Mouse (Mus musculus) macrophage (primary cell): Measurements from ENCODE around the gene Slc6a20a. TPM values are rescaled to one million over a fixed set of nuclear protein-coding genes. Genes with fewer than 3 reads are reported as not detected.
"Not testable (repeated sequence)": the region's sequence is repeated elsewhere in the genome, so short reads cannot be mapped to it uniquely, and the experiment has no call there.

Source experiments
- H3K27ac ChIP-seq: fragments of 350-480 bp; formaldehyde crosslinking; 2 replicates; pipeline ENCODE4 v1.9.0; 2021
- H3K36me3 ChIP-seq: fragments of 350-480 bp; formaldehyde crosslinking; 2 replicates; pipeline ENCODE4 v1.9.0; 2021; ENCODE audit errors: inconsistent target
- H3K4me3 ChIP-seq: fragments of 350-480 bp; formaldehyde crosslinking; 2 replicates; pipeline ENCODE4 v1.9.0; 2021; ENCODE audit errors: inconsistent target
- H3K79me2 ChIP-seq: fragments of 350-480 bp; formaldehyde crosslinking; 2 replicates; pipeline ENCODE4 v1.9.0; 2021; ENCODE audit errors: inconsistent target
- WGBS: methylation state at CpG from one replicate; pipeline ENCODE4 v1.1.7; 2026; ENCODE audit warnings: inconsistent platforms; ENCODE audit not compliant: missing documents; 5-methylcytosine and 5-hydroxymethylcytosine counted together
- polyA plus RNA-seq: library from polyadenylated mRNA; stranded (reverse); fragments of 250-400 nt; gene quantifications from 3 replicates; pipeline ENCODE4 v1.2.4, GENCODE M21; 2018; ENCODE audit warnings: inconsistent platforms

Slc6a20a gene
- polyA plus RNA-seq, 1 experiment from 2014 or later, result 0.03 TPM

GRCm38 (mm10) chr9:123659986-123660676 is 18.6 kb downstream of the Slc6a20a start:
- not testable (repeated sequence) for H3K36me3 ChIP-seq, H3K27ac ChIP-seq, H3K4me3 ChIP-seq, H3K79me2 ChIP-seq
- 94% methylated on average over 16 of the region's 18 CpGs for WGBS

- Histone ChIP-seq H3K79me2 (no peaks in the 10 kb centered on the region), H3K36me3 (no peaks in the 10 kb centered on the region), H3K27ac (no peak overlapping the region), H3K4me3 (no peak overlapping the region)
Measured at GRCm38 (mm10) chr9:123658981-123659380, 19.7 kb downstream of the Slc6a20a start.

- Histone ChIP-seq H3K79me2 (no peaks in the 10 kb centered on the region), H3K36me3 (no peaks in the 10 kb centered on the region), H3K4me3 (no peak overlapping the region), H3K27ac (no peak overlapping the region)
- WGBS, result 60% methylated on average over 3 of the region's 3 CpGs
Measured at GRCm38 (mm10) chr9:123657457-123657856, 21.2 kb downstream of the Slc6a20a start.

- H3K79me2 ChIP-seq, result no peaks in the 10 kb centered on the region
- WGBS, result 83% methylated on average over 4 of the region's 4 CpGs
Measured at GRCm38 (mm10) chr9:123651369-123651768, 27.3 kb downstream of the Slc6a20a start.

DNA sequence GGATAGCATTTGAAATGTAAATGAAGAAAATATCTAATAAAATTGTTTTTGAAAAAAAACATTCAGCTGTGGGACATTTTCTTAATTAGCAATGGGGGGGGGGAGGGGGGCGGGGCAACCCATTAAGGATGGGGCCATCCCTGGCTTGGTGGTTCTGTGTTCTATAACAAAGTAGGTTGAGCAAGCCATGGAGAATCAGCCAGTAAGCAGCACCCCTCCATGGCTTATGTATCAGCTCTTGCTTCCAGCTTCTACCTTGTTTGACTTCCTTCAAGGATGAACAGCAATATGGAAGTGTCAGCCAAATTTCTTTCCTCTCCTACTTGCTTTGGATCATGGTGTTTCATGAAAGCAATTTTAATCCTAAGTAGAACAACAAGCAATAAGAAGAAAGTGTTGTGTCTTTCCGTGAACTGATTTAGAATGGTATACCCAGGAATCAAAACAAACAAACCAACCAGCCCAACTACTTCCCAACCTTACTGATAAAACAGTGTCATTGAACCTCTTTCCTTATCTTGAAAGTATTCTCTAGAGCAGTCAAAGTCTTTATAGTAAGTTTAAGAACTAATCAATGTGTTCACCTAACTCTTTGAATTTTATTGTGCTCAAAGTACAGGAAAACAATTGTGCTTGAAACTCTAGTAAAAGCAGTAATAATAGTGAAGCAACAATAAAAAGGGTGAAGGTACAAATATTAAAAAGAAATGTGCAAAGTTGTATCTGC is 28.7 kb downstream of the Slc6a20a start:
- Histone ChIP-seq H3K36me3 (no peaks in the 10 kb centered on the region), H3K27ac (no peak overlapping the region), H3K4me3 (no peak overlapping the region), H3K79me2 (no peaks in the 10 kb centered on the region)
- WGBS, result 92% methylated on average over 2 of the region's 2 CpGs

More at GRCm38 (mm10) chr9:123651369-123651768, 27.3 kb downstream of the Slc6a20a start:
- H3K36me3 ChIP-seq, result no peaks in the 10 kb centered on the region
- no peak overlapping the region for H3K4me3 ChIP-seq
- H3K27ac ChIP-seq, result no peak overlapping the region

DNA sequence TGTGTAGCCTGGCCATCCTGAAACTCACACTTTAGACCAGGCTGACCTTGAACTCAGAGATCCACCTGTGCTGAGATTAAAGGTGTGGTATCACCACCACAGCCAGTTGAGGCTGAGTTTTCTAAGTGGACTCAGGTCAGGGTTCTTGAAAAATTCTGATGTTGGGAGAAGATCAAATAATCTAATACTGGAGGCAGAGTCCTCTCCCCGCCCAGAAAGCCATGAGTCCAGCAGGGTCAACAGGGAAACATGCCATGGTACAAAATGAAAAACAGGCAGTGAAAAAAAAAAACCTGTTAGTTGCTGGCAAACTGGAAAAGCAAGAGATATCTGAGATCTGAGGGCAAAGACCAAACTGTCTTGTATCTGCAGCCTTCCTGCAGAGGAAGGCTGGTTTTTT is 38.6 kb downstream of the Slc6a20a start:
- H3K4me3 ChIP-seq, result no peak overlapping the region
- 100% methylated on average over 1 of the region's 1 CpGs for WGBS

DNA sequence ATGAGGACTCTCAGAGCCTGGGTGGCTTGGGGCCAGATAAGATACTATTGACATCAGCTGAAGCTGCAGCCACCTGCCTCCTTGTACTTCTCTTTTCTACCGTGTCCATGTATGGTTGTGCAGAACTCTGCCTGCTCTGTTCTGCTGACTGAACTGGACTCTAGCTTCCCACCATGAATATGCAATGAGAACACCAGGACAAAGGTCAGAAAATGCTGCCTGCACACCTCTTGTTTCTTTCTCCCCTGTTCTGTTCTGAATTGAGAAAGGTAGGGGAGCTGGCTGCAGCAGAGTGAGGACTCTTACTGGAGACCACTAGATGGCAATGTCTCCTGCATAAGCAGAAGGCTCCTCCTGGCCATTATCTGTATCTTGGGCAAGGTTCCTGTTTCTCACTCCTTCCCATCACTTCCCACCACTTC is 40.0 kb downstream of the Slc6a20a start:
- no peak overlapping the region for H3K27ac ChIP-seq
- H3K36me3 ChIP-seq, result no peaks in the 10 kb centered on the region
- H3K4me3 ChIP-seq, result no peak overlapping the region
- no peaks in the 10 kb centered on the region for H3K79me2 ChIP-seq
- WGBS, result 50% methylated on average over 1 of the region's 1 CpGs

More for the DNA sequence above, 38.6 kb downstream of the Slc6a20a start:
- Histone ChIP-seq H3K36me3 (no peaks in the 10 kb centered on the region), H3K79me2 (no peaks in the 10 kb centered on the region), H3K27ac (no peak overlapping the region)

DNA sequence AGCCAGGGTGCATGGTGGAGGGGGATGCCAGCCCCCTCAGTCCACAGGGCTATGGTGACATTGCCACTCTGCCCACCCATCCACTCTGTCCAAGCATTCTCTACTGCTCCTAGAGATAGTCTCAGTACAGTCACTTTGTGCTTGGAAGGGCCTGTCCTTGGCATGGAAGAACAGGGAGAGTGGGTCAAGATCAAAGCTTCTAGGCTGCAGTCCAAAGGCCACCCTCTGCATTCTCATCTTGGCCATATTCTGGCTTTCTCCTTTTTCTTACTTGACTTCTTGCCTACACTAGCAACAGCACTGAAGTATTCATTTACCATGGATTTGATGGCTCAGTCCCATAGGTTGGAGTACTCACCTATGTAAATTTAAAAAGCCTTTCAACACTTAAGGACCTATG is 40.5 kb downstream of the Slc6a20a start:
- H3K27ac ChIP-seq, result no peak overlapping the region
- H3K79me2 ChIP-seq, result no peaks in the 10 kb centered on the region
- H3K4me3 ChIP-seq, result no peak overlapping the region
- H3K36me3 ChIP-seq, result no peaks in the 10 kb centered on the region

- no peaks in the 10 kb centered on the region for H3K79me2 ChIP-seq
- 82% methylated on average over 5 of the region's 5 CpGs for WGBS
- H3K4me3 ChIP-seq, result no peak overlapping the region
- H3K36me3 ChIP-seq, result no peaks in the 10 kb centered on the region
- H3K27ac ChIP-seq, result no peak overlapping the region
Measured at GRCm38 (mm10) chr9:123636771-123637170, 41.9 kb downstream of the Slc6a20a start.

GRCm38 (mm10) chr9:123632993-123633392 is 45.7 kb downstream of the Slc6a20a start:
- no peak overlapping the region for H3K27ac ChIP-seq
- H3K4me3 ChIP-seq, result no peak overlapping the region
- no peaks in the 10 kb centered on the region for H3K36me3 ChIP-seq
- 91% methylated on average over 3 of the region's 3 CpGs for WGBS
- H3K79me2 ChIP-seq, result no peaks in the 10 kb centered on the region

DNA sequence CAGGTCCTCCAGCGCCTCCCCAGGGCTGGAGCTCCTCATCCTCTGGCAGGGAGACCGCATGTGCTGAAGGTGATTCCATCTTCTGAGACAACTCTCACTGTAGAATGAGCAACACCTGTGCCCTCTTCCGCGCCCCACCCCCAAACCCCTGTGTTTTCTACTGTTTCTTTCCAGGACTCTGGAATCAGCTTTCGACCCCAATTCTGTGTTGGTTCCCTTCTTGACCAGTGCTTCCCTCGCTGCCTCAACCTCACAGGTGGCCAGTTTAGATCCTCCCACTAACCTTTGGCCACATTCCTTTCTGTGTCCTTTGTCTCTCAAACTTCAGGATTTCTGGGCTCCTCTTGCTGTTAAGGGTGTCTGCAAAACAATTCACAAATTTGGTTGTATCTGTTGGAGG is 46.4 kb downstream of the Slc6a20a start, which contains the start of gene Slc6a20b:
TSS of gene Slc6a20b (minus strand) at position 285 of the 400 bp plus-strand sequence.
- Histone ChIP-seq H3K4me3 (no peak within 1 kb of the TSS), H3K36me3 (no peaks in the 10 kb centered on the region), H3K79me2 (no peaks in the 10 kb centered on the region), H3K27ac (no peak within 1 kb of the TSS)
- 95% methylated on average over 6 of the region's 6 CpGs for WGBS

DNA sequence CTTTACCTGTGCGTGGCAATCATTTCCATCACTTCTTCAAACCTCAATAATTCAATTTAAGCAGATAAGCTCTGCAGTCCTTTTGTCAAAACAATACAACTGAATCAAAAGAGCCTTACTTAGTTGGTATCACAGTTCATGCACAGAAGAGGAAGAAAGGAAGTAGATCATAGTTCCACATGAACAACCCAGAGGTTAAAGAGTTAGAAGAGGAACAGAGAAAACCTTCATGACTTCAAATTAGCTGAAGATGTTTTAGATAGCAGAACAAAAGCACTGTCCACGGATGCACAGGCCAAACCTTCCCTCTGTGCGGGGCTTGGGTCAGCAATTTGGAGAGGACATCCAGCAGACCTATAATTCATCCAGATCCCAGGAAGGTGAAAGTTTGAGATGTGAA is 47.0 kb downstream of the Slc6a20a start:
- Histone ChIP-seq H3K27ac (no peak overlapping the region), H3K36me3 (no peaks in the 10 kb centered on the region), H3K4me3 (no peak overlapping the region), H3K79me2 (no peaks in the 10 kb centered on the region)
- WGBS, result 77% methylated on average over 3 of the region's 3 CpGs

DNA sequence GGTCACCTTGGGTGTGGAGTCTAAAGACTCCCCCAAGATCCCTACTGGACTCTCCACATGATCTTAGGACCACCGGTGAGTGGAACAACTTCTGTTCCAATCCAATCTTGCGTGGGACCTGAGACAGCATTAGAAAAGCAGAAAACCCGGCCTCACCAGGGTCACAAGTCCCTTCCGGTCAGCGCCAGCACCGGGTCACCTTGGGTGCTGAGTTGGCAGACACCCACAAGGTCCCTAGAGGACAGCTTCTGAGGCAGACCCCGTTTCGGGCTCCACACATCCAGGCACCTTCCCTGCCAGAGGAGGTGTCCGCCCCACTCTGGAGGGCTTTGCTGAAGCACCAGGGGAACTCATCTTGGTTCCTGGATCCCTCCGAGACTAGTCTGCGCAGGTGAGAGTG is 52.9 kb downstream of the Slc6a20a start:
- 97% methylated on average over 9 of the region's 11 CpGs for WGBS
- Histone ChIP-seq H3K79me2 (no peaks in the 10 kb centered on the region), H3K4me3 (no peak overlapping the region), H3K27ac (no peak overlapping the region), H3K36me3 (no peaks in the 10 kb centered on the region)

DNA sequence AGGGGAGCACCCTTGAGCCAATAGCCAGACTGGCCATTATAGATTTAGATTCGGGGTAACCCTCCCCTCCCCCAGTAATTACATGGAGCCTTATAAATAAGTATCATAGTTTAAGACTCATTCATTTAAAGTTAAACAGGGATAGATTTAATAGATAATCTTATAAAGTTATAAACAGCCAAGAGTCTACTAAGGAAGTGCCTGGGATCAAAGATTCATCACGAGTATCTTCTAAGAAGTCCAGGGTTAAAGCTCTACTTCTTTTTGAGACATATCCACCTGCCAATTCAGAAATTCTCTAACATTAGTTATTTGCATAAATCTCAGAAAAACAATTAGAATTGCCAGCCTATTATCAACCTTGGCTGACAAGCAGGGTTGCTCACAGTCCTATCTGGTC is 53.9 kb downstream of the Slc6a20a start:
- H3K27ac ChIP-seq, result no peak overlapping the region
- no peak overlapping the region for H3K4me3 ChIP-seq
- 86% methylated on average over 2 of the region's 2 CpGs for WGBS
- H3K36me3 ChIP-seq, result no peaks in the 10 kb centered on the region
- H3K79me2 ChIP-seq, result no peaks in the 10 kb centered on the region

DNA sequence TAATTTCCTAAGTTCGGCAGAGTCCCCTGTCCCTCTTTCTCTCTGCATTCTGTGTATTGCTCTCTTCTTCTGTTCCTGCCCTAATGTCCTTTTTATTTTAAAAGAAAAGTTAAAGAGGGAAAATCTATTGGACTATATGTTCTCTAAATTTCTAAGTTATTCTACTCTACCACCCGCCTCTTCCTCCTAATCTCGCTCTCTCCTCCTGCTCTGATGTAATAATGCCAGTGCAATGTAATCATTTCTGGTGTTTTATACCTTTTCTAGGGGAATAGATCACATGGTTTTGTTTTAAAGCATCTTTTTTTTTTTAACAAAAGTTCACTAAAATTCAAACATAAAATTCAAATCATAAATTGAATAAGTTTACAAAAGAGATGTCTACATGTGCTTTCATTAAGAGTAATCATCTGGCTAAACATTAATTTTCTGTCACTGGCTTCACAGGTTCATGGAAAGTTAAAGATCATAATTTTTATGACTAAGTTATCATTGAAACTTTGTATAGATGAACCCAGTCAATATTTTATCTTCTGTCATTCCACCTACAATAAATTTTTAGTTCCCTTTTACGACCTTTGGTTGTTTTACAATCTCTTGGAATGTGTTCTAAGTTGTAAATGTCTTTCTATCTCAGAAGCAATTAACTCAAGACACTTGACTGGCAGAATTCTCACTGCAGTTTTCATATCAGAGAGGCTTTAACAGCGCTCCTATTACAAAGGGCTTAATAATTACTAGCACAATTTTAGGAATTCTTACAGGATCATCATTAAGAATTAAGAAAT is 58.2 kb downstream of the Slc6a20a start:
- H3K27ac ChIP-seq, result no peak overlapping the region
- H3K79me2 ChIP-seq, result no peaks in the 10 kb centered on the region
- no peaks in the 10 kb centered on the region for H3K36me3 ChIP-seq
- no peak overlapping the region for H3K4me3 ChIP-seq
- WGBS, result 90% methylated on average over 4 of the region's 5 CpGs
